Mouse (Mus musculus) heart, adult 18-20 months (tissue): Measurements from ENCODE around the gene Macrod2. TPM values are rescaled to one million over a fixed set of nuclear protein-coding genes. Genes with fewer than 3 reads are reported as not detected.

Source experiments
- DNase-seq, 2 experiments: peaks; one replicate each; pipeline ENCODE4 v3.0.0; 2021 to 2022; ENCODE audit warnings: mixed read lengths in 1 of 2
- total RNA-seq, 2 experiments: library from RNA; stranded (reverse); gene quantifications; 2 replicates each; pipeline ENCODE4 v1.2.3; 2021

Gene Macrod2
- total RNA-seq, 2 experiments from 2014 or later = 7.2 to 8.3 TPM

GRCm38 (mm10) chr2:141700759-141701452 lies 1305.8 kb downstream of the Macrod2 start:
- no peak for DNase-seq

GRCm38 (mm10) chr2:141711785-141712184 lies 1316.7 kb downstream of the Macrod2 start:
- no peak for DNase-seq

GRCm38 (mm10) chr2:141712265-141712664 lies 1317.2 kb downstream of the Macrod2 start:
- DNase-seq = no peak

- no peak for DNase-seq
Measured at GRCm38 (mm10) chr2:141715061-141715460, 1320.0 kb downstream of the Macrod2 start.

- no peak for DNase-seq
Measured at GRCm38 (mm10) chr2:141722531-141722930, 1327.4 kb downstream of the Macrod2 start.

GRCm38 (mm10) chr2:141728998-141729397 lies 1333.9 kb downstream of the Macrod2 start:
- DNase-seq = no peak

- no peak for DNase-seq
Measured at GRCm38 (mm10) chr2:141736685-141737456, 1341.8 kb downstream of the Macrod2 start.

- DNase-seq = no peak
Measured at GRCm38 (mm10) chr2:141738702-141739101, 1343.6 kb downstream of the Macrod2 start.

GRCm38 (mm10) chr2:141740318-141740717 lies 1345.2 kb downstream of the Macrod2 start:
- no peak for DNase-seq

- DNase-seq = no peak
Measured at GRCm38 (mm10) chr2:141800236-141800635, 1405.1 kb downstream of the Macrod2 start.

- DNase-seq = no peak
Measured at GRCm38 (mm10) chr2:141800909-141801308, 1405.8 kb downstream of the Macrod2 start.

- DNase-seq = no peak
Measured at GRCm38 (mm10) chr2:141816266-141816665, 1421.2 kb downstream of the Macrod2 start.

- no peak for DNase-seq
Measured at GRCm38 (mm10) chr2:141817546-141818180, 1422.6 kb downstream of the Macrod2 start.

- DNase-seq = no peak
Measured at GRCm38 (mm10) chr2:141820795-141821194, 1425.7 kb downstream of the Macrod2 start.

GRCm38 (mm10) chr2:141825606-141826495 lies 1430.7 kb downstream of the Macrod2 start:
- no peak for DNase-seq

GRCm38 (mm10) chr2:141830496-141830895 lies 1435.4 kb downstream of the Macrod2 start:
- no peak for DNase-seq

GRCm38 (mm10) chr2:141831515-141831914 lies 1436.4 kb downstream of the Macrod2 start:
- DNase-seq = no peak

- DNase-seq = no peak
Measured at GRCm38 (mm10) chr2:141834156-141834782, 1439.2 kb downstream of the Macrod2 start.

- no peak for DNase-seq
Measured at GRCm38 (mm10) chr2:141844408-141845175, 1449.5 kb downstream of the Macrod2 start.

GRCm38 (mm10) chr2:141859220-141859619 lies 1464.1 kb downstream of the Macrod2 start:
- no peak for DNase-seq
